In genomic region chr16:31896971-31897774, GRCm38 (mm10) we compare ENCODE assay signal across 9 mouse cellular contexts. TPM values are rescaled to one million over a fixed set of nuclear protein-coding genes. Genes with fewer than 3 reads are reported as not detected.
DNase-seq lines count a peak whose midpoint lies in the region; ATAC-seq and TF ChIP-seq lines count a peak whose summit lies in the region.
"Had no signal": no experiment of that assay in that cellular context is flagged by ENCODE, and none has a peak within 500 bp of the region (broad histone marks: within the 10 kb centered on the region; RNA-seq: fewer than 3 reads in every experiment).

No protein-coding gene starts in this region.

- WGBS in lung, postnatal 0 days = 11% methylated on average over 29 of the region's 29 CpGs

- TF ChIP-seq CTCF in lung, postnatal 0 days (IDR thresholded peaks at IDR 0.05) = peak; percentile 46

- H3K9me3 ChIP-seq in lung, postnatal 0 days (ENCODE audit: low read length) = no peaks in the 10 kb centered on the region

- no peaks in the 10 kb centered on the region for H3K27me3 ChIP-seq in lung, postnatal 0 days (replicated peaks; ENCODE audit: insufficient read depth, low read length)
- H3K27me3 ChIP-seq: Patski had no signal

- no peaks in the 10 kb centered on the region for H3K36me3 ChIP-seq in lung, postnatal 0 days (ENCODE audit: insufficient read depth, low read length)

- TF ChIP-seq EP300 in lung, postnatal 0 days (IDR thresholded peaks at IDR 0.05) = no peak

- no peaks in the 10 kb centered on the region for H3K4me1 ChIP-seq in lung, postnatal 0 days (ENCODE audit: insufficient read depth, low read depth, low read length)

- H3K9ac ChIP-seq in lung, postnatal 0 days (replicated peaks; ENCODE audit: low read depth) = no peak overlapping the region

- peak; percentile 32; the same call in 1 of the 2 replicates for ATAC-seq in lung, postnatal 0 days
- no peak for ATAC-seq in monocyte, adult 5-6 weeks (replicated peaks; ENCODE audit: insufficient number of reproducible peaks, low FRiP score, low TSS enrichment, poor library complexity, severe bottlenecking)
- ATAC-seq: Patski had no signal

- H3K27ac ChIP-seq in lung, postnatal 0 days (ENCODE audit: low read length) = no peak overlapping the region

- no peak overlapping the region for H3K4me3 ChIP-seq in lung, postnatal 0 days (ENCODE audit: low read depth, low read length)

- peak overlapping the region; percentile 30 for H3K4me2 ChIP-seq in lung, postnatal 0 days (replicated peaks; ENCODE audit: low read depth, low read length)

- DNase-seq in kidney, adult 18-20 months = peak; percentile 17
- no peak for DNase-seq in kidney, adult 11 months
- peak; percentile 58 to 67 for DNase-seq in cerebellum, postnatal 14 days
- peak; percentile 61 to 64 for DNase-seq in frontal cortex, postnatal 14 days (ENCODE audit: low spot score in 2 of 2)
- peak; percentile 29 to 53 for DNase-seq in kidney, postnatal 25 days
- DNase-seq in lung, postnatal 0 days (ENCODE audit: low spot score) = peak; percentile 48
- DNase-seq in right cerebral cortex, postnatal 10 days (ENCODE audit: low spot score in 2 of 2) = peak; percentile 81 to 88

RNA-seq across cellular contexts. Expression of gene Meltf, which starts 18.6 kb away (rescaled TPM):
- polyA plus RNA-seq in lung, postnatal 0 days (2015; fragmentation: Nextera tagmentation; extraction: Ambion mirVana) = 0.04 TPM in 1 of 2 replicates, not detected in the other
- 0.53 TPM in 1 of 3 replicates, not detected in the others for total RNA-seq in monocyte, adult 5-6 weeks (2017)

RNA-seq across cellular contexts. Expression of gene Pigz, which starts 36.5 kb away (rescaled TPM):
- 0.30 and 0.63 TPM in 2 replicates for polyA plus RNA-seq in lung, postnatal 0 days (2015; fragmentation: Nextera tagmentation; extraction: Ambion mirVana)
- 0.19 TPM in 1 of 3 replicates, not detected in the others for total RNA-seq in monocyte, adult 5-6 weeks (2017)

RNA-seq across cellular contexts. Expression of gene 0610012G03Rik, which starts 51.1 kb away (rescaled TPM):
- polyA plus RNA-seq in lung, postnatal 0 days (2015; fragmentation: Nextera tagmentation; extraction: Ambion mirVana) = 79.7 and 82.8 TPM in 2 replicates
- total RNA-seq in monocyte, adult 5-6 weeks (2017) = 6.4 to 10.0 TPM (median 7.6 TPM) in 3 replicates

RNA-seq across cellular contexts. Expression of gene Ncbp2, which starts 51.1 kb away (rescaled TPM):
- polyA plus RNA-seq in lung, postnatal 0 days (2015; fragmentation: Nextera tagmentation; extraction: Ambion mirVana) = 38.6 and 48.5 TPM in 2 replicates
- 25.7 to 26.9 TPM (median 26.0 TPM) in 3 replicates for total RNA-seq in monocyte, adult 5-6 weeks (2017)
